Mouse (Mus musculus): ENCODE measurements at regions not wholly inside any gene's neighbourhood (a gene's known extent, or its start where the extent isn't known, plus 50 kb on each side); places are given as distances from the start of the nearest gene placed in this dataset.

DNA sequence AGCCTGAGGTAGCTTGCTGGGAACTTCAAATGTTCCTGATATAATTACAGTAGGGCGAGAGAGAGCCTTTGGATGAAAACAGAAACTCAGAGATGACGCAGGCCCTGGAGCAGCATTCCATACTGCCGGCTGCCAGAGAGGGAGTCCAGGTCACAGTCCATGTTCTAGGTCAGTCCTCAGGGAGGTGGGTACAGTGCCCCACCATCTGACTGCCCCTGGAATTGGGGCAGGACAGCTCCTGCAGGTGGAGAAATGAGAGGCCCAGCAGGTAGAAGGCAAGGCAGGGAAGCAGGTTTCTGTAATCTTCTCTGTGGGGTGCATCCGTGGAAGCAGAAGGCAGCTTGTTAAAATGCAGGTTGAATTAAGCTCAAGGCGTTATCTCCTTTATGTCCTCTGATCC, 94.5 kb upstream of the 4930596D02Rik start:
- intact Hi-C loops (cut with DNase I): no loop called here
- no peak for DNase-seq (ENCODE audit: low spot score in 2 of 2)

- DNase-seq (ENCODE audit: low spot score in 2 of 2): peak in 1 of 2 experiments; percentile 2
- intact Hi-C loops (cut with DNase I): no loop called here
Observed at GRCm38 (mm10) chr14:35884658-35885273, 73.0 kb upstream of the 4930596D02Rik start.

DNA sequence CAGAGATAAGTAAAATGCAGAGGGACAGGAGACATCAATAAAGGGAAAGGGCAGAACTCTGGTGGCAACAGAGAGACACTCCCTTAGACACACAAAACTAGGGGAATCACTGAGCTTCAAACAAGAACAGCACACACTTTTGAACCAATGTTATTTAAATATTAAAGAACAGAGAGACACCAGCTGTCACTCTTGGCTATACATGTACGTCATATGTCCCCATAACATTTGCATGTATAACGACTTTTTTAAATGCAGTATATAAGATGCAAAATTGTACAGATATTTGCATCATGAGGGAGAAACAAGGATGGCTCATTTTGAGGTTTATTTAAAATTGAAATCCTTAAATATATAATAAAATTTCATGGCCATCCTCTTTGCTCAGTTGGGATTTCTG, 62.5 kb upstream of the 4930596D02Rik start:
- intact Hi-C loops (cut with DNase I): no loop called here
- DNase-seq (ENCODE audit: low spot score in 2 of 2): no peak
